Mouse (Mus musculus) spleen, adult 2 months (tissue): ENCODE results near the gene Actbl2. TPM values are rescaled to one million over a fixed set of nuclear protein-coding genes. Genes with fewer than 3 reads are reported as not detected.

Experiments
- DNase-seq, 2 experiments: peaks; one replicate each; pipeline versions ENCODE4 v3.0.0 to v3.0.0-alpha.2; 2012 to 2021; ENCODE audit warnings: low spot score in 2 of 2, low read depth in 1 of 2
- H3K27ac ChIP-seq: fragments of 200-500 bp; 2 replicates; pipeline ENCODE4 v1.5.1; 2012; ENCODE audit warnings: low read length, inconsistent platforms; ENCODE audit not compliant: insufficient read depth
- H3K27me3 ChIP-seq: fragments of 200-500 bp; 2 replicates; pipeline ENCODE4 v1.6.1; 2012; ENCODE audit warnings: mild to moderate bottlenecking, moderate library complexity, low read length, inconsistent platforms; ENCODE audit not compliant: control insufficient read depth, insufficient read depth
- H3K36me3 ChIP-seq: fragments of 200-500 bp; 2 replicates; pipeline ENCODE4 v1.6.1; 2012; ENCODE audit warnings: mild to moderate bottlenecking, low read length, inconsistent platforms; ENCODE audit not compliant: control insufficient read depth, insufficient read depth
- H3K4me1 ChIP-seq: fragments of 200-500 bp; 2 replicates; pipeline ENCODE4 v1.6.1; 2011; ENCODE audit warnings: inconsistent platforms; ENCODE audit not compliant: control insufficient read depth, insufficient read depth, insufficient read length
- H3K4me3 ChIP-seq: fragments of 200-500 bp; 2 replicates; pipeline ENCODE4 v1.5.1; 2011; ENCODE audit warnings: mild to moderate bottlenecking, inconsistent platforms; ENCODE audit not compliant: insufficient read depth, insufficient read length; ENCODE audit errors: extremely low read depth
- CTCF ChIP-seq: fragments of 200-500 bp; IDR thresholded peaks from 2 replicates; pipeline ENCODE4 v1.5.1; 2011; ENCODE audit warnings: mild to moderate bottlenecking, inconsistent platforms; ENCODE audit not compliant: insufficient read depth, insufficient read length, insufficient replicate concordance; ENCODE audit errors: extremely low read depth
- POLR2A ChIP-seq: fragments of 200-500 bp; IDR thresholded peaks from 2 replicates; pipeline ENCODE4 v1.6.1; 2011; ENCODE audit warnings: low read depth, low read length, inconsistent platforms
- WGBS: fragments of 180-500 bp; shearing (Covaris S2); methylation state at CpG from one replicate; pipeline ENCODE4 v1.1.7; 2018; 5-methylcytosine and 5-hydroxymethylcytosine counted together
- polyA plus RNA-seq: library from polyadenylated mRNA; depleted of rRNA; stranded (reverse); fragments of >200 nt; gene quantifications from 2 replicates; pipeline ENCODE4 v1.2.3, GENCODE M21; 2012; rRNA removed

The Actbl2 gene
- polyA plus RNA-seq, result not detected in 2 replicates

GRCm38 (mm10) chr13:111254713-111255112, at the start of gene Actbl2:
TSS of gene Actbl2 (plus strand) at chr13:111255013.
- no peak within 1 kb of the TSS for H3K4me3 ChIP-seq
- no peak within 1 kb of the TSS for H3K27ac ChIP-seq
- H3K4me1 ChIP-seq, result no peaks in the 10 kb centered on the region
- no peaks in the 10 kb centered on the region for H3K27me3 ChIP-seq
- 93% methylated on average over 5 of the region's 5 CpGs for WGBS
- H3K36me3 ChIP-seq, result no peaks in the 10 kb centered on the region
- no peak for TF ChIP-seq POLR2A
- no peak for TF ChIP-seq CTCF
- no peak for DNase-seq

GRCm38 (mm10) chr13:111210649-111211378, 44.0 kb upstream of the Actbl2 start:
- H3K4me3 ChIP-seq, result no peak overlapping the region
- H3K36me3 ChIP-seq, result no peaks in the 10 kb centered on the region
- H3K27ac ChIP-seq, result no peak overlapping the region
- WGBS, result 49% methylated on average over 8 of the region's 8 CpGs
- no peak for DNase-seq
- no peaks in the 10 kb centered on the region for H3K4me1 ChIP-seq
- TF ChIP-seq CTCF, result no peak
- H3K27me3 ChIP-seq, result no peaks in the 10 kb centered on the region

GRCm38 (mm10) chr13:111228768-111229167, 26.0 kb upstream of the Actbl2 start:
- Histone ChIP-seq H3K4me3 (no peak overlapping the region), H3K4me1 (no peaks in the 10 kb centered on the region), H3K36me3 (no peaks in the 10 kb centered on the region), H3K27ac (no peak overlapping the region), H3K27me3 (no peaks in the 10 kb centered on the region)
- DNase-seq, result no peak
- no peak for TF ChIP-seq POLR2A
- TF ChIP-seq CTCF, result no peak
- 61% methylated on average over 5 of the region's 5 CpGs for WGBS

- no peaks in the 10 kb centered on the region for H3K36me3 ChIP-seq
- H3K27me3 ChIP-seq, result no peaks in the 10 kb centered on the region
- no peak overlapping the region for H3K4me3 ChIP-seq
- no peak overlapping the region for H3K27ac ChIP-seq
- WGBS, result 91% methylated on average over 6 of the region's 6 CpGs
- TF ChIP-seq POLR2A (no peak), CTCF (no peak)
- DNase-seq, result no peak
- H3K4me1 ChIP-seq, result no peaks in the 10 kb centered on the region
These were observed 25.3 kb upstream of the Actbl2 start for GRCm38 (mm10) chr13:111229541-111229940.

GRCm38 (mm10) chr13:111232416-111232815, 22.4 kb upstream of the Actbl2 start:
- TF ChIP-seq CTCF (no peak), POLR2A (no peak)
- 86% methylated on average over 7 of the region's 7 CpGs for WGBS
- no peaks in the 10 kb centered on the region for H3K4me1 ChIP-seq
- H3K36me3 ChIP-seq, result no peaks in the 10 kb centered on the region
- H3K4me3 ChIP-seq, result no peak overlapping the region
- no peak overlapping the region for H3K27ac ChIP-seq
- no peak for DNase-seq
- no peaks in the 10 kb centered on the region for H3K27me3 ChIP-seq

GRCm38 (mm10) chr13:111233356-111233755, 21.5 kb upstream of the Actbl2 start:
- no peak for TF ChIP-seq CTCF
- no peak for TF ChIP-seq POLR2A

GRCm38 (mm10) chr13:111234573-111234972, 20.2 kb upstream of the Actbl2 start:
- no peak overlapping the region for H3K27ac ChIP-seq
- WGBS, result 63% methylated on average over 3 of the region's 3 CpGs
- no peak for TF ChIP-seq CTCF
- no peak for TF ChIP-seq POLR2A
- no peak overlapping the region for H3K4me3 ChIP-seq
- no peaks in the 10 kb centered on the region for H3K4me1 ChIP-seq
- no peaks in the 10 kb centered on the region for H3K36me3 ChIP-seq
- no peaks in the 10 kb centered on the region for H3K27me3 ChIP-seq
- no peak for DNase-seq

More at GRCm38 (mm10) chr13:111233356-111233755, 21.5 kb upstream of the Actbl2 start:
- DNase-seq, result no peak
- H3K4me3 ChIP-seq, result no peak overlapping the region
- no peaks in the 10 kb centered on the region for H3K4me1 ChIP-seq
- H3K27ac ChIP-seq, result no peak overlapping the region
- 79% methylated on average over 5 of the region's 5 CpGs for WGBS
- H3K36me3 ChIP-seq, result no peaks in the 10 kb centered on the region
- no peaks in the 10 kb centered on the region for H3K27me3 ChIP-seq
